Mouse (Mus musculus) brown adipose tissue, adult 24 weeks (tissue): ENCODE results near the gene Dscaml1. TPM values are rescaled to one million over a fixed set of nuclear protein-coding genes. Genes with fewer than 3 reads are reported as not detected.

ENCODE experiments used
- H3K27ac ChIP-seq: fragments of 200-500 bp; replicated peaks from 2 replicates; pipeline ENCODE4 v1.5.1; 2012; ENCODE audit warnings: low read depth, mild to moderate bottlenecking, low read length
- H3K4me1 ChIP-seq: fragments of 200-500 bp; 2 replicates; pipeline ENCODE4 v1.6.1; 2012; ENCODE audit warnings: low read length, mixed read lengths; ENCODE audit not compliant: control insufficient read depth, insufficient read depth, insufficient read length
- H3K4me3 ChIP-seq: fragments of 200-500 bp; 2 replicates; pipeline ENCODE4 v1.5.1; 2012; ENCODE audit warnings: low read depth, mild to moderate bottlenecking, low read length, moderate library complexity; ENCODE audit not compliant: insufficient read depth
- polyA plus RNA-seq: library from polyadenylated mRNA; stranded (reverse); fragments of >200 nt; gene quantifications from 2 replicates; pipeline ENCODE4 v1.2.4, GENCODE M21; 2012; ENCODE audit not compliant: missing spikeins, insufficient read depth, insufficient read length

Dscaml1 gene
- polyA plus RNA-seq, 1 experiment, result not detected

GRCm38 (mm10) chr9:45710300-45710699 lies 283.9 kb downstream of the Dscaml1 start:
- Histone ChIP-seq H3K27ac (no peak overlapping the region), H3K4me3 (no peak overlapping the region), H3K4me1 (no peaks in the 10 kb centered on the region)

DNA sequence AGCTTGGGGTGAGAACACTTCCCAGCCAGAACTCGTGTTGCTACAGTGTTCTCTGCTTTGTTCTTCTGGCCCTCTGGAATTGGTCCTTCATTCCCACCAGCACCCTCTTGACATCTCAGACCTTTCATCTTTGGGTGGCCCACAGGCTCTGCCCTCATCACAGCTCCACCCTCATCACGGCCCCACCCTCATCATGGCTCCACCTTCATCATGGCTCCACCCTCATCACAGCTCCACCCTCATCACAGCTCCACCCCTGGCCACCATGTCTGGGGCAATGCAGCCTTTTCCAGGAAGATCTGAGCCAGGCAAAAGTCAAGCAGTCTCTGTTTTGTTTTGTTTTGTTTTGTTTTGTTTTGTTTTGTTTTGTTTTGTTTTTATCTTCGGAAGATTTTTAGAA lies 289.0 kb downstream of the Dscaml1 start:
- H3K4me1 ChIP-seq, result no peaks in the 10 kb centered on the region
- no peak overlapping the region for H3K4me3 ChIP-seq
- H3K27ac ChIP-seq, result no peak overlapping the region

- H3K27ac ChIP-seq, result no peak overlapping the region
- H3K4me1 ChIP-seq, result no peaks in the 10 kb centered on the region
- H3K4me3 ChIP-seq, result no peak overlapping the region
These were observed 293.6 kb downstream of the Dscaml1 start for GRCm38 (mm10) chr9:45719997-45720396.

DNA sequence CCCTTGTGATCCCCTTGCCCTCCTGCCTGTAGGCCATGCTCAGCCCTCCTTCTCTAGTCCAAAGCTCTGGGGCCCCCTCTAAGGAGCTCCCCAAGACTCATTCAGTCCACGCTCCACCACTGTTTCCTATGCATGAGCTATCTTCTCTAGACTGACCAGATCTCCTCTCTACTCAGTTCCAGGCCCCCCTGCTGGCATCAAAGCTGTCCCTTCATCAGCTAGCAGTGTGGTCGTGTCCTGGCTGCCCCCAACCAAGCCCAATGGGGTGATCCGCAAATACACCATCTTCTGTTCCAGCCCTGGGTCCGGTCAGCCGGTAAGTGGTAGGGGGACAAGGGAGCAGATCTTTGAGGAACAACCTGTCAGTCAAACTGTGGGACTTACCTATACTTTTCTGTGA lies 305.4 kb downstream of the Dscaml1 start:
- Histone ChIP-seq H3K4me3 (no peak overlapping the region), H3K27ac (no peak overlapping the region), H3K4me1 (no peaks in the 10 kb centered on the region)

- no peaks in the 10 kb centered on the region for H3K4me1 ChIP-seq
- no peak overlapping the region for H3K27ac ChIP-seq
- no peak overlapping the region for H3K4me3 ChIP-seq
These were observed 306.8 kb downstream of the Dscaml1 start for GRCm38 (mm10) chr9:45733246-45733645.

DNA sequence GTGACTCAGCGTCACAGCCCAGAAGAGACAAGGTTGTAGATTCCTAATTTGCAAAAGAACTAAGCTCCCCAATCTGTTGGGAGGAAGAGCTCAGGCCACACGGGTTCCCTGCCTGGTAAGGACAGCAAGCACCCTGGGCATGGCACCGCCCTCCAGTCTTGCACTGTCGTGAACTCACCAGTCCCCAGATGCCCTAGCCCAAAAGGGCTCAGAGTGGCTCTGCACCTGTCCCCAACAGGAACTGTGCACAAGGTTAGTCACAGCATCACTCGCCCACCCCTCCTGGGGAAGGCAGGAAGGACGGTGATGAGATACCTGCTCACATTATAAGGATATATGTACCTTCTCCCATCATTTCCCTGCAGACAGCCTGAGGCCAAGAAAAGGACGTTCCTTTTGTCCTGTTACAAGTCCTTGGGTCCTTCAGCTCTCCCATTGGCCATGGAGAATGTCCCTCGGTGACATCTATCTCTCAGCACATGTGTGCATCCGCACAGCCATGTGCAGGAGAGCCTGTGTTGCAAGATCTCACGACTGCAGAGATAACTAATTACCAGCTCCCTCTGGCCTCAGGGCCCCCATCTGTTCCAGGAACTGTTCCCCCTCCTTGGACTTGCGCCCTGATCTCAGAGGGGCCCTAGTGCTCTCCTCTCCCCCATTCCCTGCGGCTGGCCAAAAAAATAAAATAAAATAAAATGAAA lies 312.7 kb downstream of the Dscaml1 start:
- Histone ChIP-seq H3K4me3 (no peak overlapping the region), H3K27ac (no peak overlapping the region), H3K4me1 (no peaks in the 10 kb centered on the region)

GRCm38 (mm10) chr9:45739702-45740583 lies 313.5 kb downstream of the Dscaml1 start:
- Histone ChIP-seq H3K4me3 (no peak overlapping the region), H3K4me1 (no peaks in the 10 kb centered on the region), H3K27ac (no peak overlapping the region)

- no peak overlapping the region for H3K27ac ChIP-seq
- no peak overlapping the region for H3K4me3 ChIP-seq
- H3K4me1 ChIP-seq, result no peaks in the 10 kb centered on the region
These were observed 314.2 kb downstream of the Dscaml1 start for GRCm38 (mm10) chr9:45740584-45740980.

DNA sequence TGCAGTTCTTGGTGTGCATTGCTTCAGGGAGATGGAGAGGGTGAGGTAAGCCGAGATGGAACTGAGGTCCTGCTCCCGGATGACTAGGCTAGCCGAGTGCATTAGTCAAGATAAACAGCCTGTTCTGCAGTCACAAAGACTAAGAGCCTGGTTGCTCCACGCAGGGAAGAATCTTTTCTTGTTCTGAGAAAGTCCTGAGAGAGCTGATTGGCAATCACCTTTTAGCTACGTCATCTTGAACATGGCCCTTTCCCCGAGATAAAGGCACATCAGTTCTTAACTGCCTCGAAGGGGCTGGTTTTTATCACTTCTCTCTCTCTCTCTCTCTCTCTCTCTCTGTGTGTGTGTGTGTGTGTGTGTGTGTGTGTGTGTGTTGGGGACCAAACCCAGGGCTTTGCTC lies 319.0 kb downstream of the Dscaml1 start:
- no peaks in the 10 kb centered on the region for H3K4me1 ChIP-seq
- H3K4me3 ChIP-seq, result no peak overlapping the region
- no peak overlapping the region for H3K27ac ChIP-seq

DNA sequence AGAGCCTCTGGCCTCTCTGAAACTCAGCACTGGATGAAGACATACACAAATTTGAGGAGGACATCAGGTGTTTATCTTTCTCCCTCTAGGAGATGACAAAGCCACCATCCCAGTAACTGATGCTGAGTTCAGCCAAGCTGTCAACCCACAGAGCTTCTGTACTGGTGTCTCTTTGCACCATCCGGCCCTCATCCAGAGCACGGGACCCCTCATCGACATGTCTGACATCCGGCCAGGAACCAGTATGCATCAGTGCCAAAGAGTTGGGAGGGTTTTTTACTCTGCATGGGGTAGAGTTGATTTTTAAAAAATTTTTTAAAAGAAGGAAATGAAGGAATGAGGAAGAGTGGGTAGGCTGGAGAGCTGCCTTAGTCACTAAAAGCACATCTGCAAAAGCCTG lies 323.5 kb downstream of the Dscaml1 start:
- Histone ChIP-seq H3K4me1 (no peaks in the 10 kb centered on the region), H3K4me3 (no peak overlapping the region), H3K27ac (no peak overlapping the region)

- Histone ChIP-seq H3K27ac (no peak overlapping the region), H3K4me3 (no peak overlapping the region), H3K4me1 (no peaks in the 10 kb centered on the region)
These were observed 328.1 kb downstream of the Dscaml1 start for GRCm38 (mm10) chr9:45754452-45755091.

DNA sequence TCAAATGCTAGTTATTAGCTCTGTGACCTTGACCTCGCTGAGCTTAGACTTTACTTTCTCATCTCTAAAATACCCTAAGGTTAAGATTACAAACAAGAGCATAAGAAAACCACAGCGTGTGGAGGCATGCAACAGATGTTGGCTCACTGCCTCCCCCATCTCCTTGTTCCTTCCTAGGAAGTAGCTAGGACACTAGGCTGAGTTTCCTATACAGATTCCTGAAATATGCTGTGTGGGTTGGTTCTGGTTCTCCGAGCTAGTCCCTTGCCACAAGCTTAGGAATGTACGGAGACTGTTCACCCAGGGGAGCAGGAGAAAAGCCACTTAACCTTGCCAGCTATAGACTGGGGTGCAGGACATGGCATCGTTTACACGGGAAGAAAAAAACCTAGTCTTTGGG lies 339.8 kb downstream of the Dscaml1 start:
- Histone ChIP-seq H3K4me3 (no peak overlapping the region), H3K4me1 (no peaks in the 10 kb centered on the region)

DNA sequence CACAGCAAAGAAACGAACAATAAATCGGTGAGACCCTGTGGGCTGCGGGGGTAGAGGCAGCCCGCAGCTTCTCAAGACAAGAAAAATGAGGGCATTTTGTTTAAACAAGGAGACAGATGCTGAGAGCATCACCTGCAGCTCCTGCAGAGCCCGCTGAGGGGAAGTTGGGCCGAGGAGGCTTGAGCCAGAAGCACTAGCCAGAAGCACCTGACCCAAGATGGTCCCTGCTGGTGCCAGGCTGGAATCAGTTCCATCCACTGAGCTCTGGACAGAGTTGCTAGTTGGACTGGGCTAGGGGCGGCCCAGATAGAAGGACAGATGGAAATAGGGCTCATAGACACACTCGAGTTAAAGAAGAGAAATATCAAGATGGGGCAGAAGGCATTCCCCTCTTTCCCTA lies 340.7 kb downstream of the Dscaml1 start:
- Histone ChIP-seq H3K4me3 (no peak overlapping the region), H3K27ac (no peak overlapping the region), H3K4me1 (no peaks in the 10 kb centered on the region)

More for the DNA sequence above, 339.8 kb downstream of the Dscaml1 start:
- no peak overlapping the region for H3K27ac ChIP-seq

- H3K27ac ChIP-seq, result no peak overlapping the region
- H3K4me3 ChIP-seq, result no peak overlapping the region
- no peaks in the 10 kb centered on the region for H3K4me1 ChIP-seq
These were observed 342.0 kb downstream of the Dscaml1 start for GRCm38 (mm10) chr9:45768421-45768820.

DNA sequence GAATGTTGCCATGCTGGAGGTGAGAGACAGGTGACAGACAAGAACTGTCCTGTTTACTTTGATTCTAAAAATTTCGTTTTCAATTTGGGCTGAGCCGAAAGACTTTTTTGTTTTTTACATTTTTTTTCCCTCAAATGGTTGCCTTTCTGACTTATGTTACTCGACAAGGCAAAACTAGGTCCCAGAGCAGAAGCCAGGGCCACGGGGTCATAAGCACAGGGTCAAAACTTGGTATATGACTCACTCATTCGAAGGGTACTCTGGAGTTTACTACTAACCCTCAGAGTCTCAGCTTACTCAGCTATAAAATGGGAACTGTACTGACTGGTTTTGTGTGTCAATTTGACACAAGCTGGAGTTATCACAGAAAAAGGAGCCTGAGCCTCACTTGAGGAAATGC lies 343.2 kb downstream of the Dscaml1 start:
- no peaks in the 10 kb centered on the region for H3K4me1 ChIP-seq
- no peak overlapping the region for H3K4me3 ChIP-seq
- H3K27ac ChIP-seq, result no peak overlapping the region
